Mouse (Mus musculus) heart, adult 2 months (tissue): ENCODE data around the gene Nfkbiz. TPM values are rescaled to one million over a fixed set of nuclear protein-coding genes. Genes with fewer than 3 reads are reported as not detected.

ENCODE experiments used
- DNase-seq, 2 experiments: peaks; one replicate each; pipeline ENCODE4 v3.0.0; 2021
- H3K27ac ChIP-seq: fragments of 200-600 bp; 2 replicates; pipeline ENCODE4 v1.8.1; 2022
- H3K27me3 ChIP-seq: fragments of 200-500 bp; 2 replicates; pipeline ENCODE4 v1.6.1; 2012; ENCODE audit warnings: mild to moderate bottlenecking, low read length, inconsistent platforms, mixed read lengths; ENCODE audit not compliant: control insufficient read depth, insufficient read depth
- H3K36me3 ChIP-seq: fragments of 200-500 bp; 2 replicates; pipeline ENCODE4 v1.6.1; 2012; ENCODE audit warnings: low read length, inconsistent platforms; ENCODE audit not compliant: control insufficient read depth, insufficient read depth
- H3K4me1 ChIP-seq: fragments of 200-500 bp; 2 replicates; pipeline ENCODE4 v1.6.1; 2011; ENCODE audit warnings: low read length; ENCODE audit not compliant: control insufficient read depth, insufficient read depth
- H3K4me3 ChIP-seq: fragments of 200-600 bp; 2 replicates; pipeline ENCODE4 v1.8.1; 2022
- H3K79me2 ChIP-seq: fragments of 200-500 bp; replicated peaks from 2 replicates; pipeline ENCODE4 v1.6.1; 2012; ENCODE audit warnings: mild to moderate bottlenecking, inconsistent platforms, low read length, moderate library complexity, mixed read lengths; ENCODE audit not compliant: control insufficient read depth, insufficient read depth
- H3K9ac ChIP-seq: fragments of 200-500 bp; 2 replicates; pipeline ENCODE4 v1.6.1; 2012; ENCODE audit warnings: low read depth, mild to moderate bottlenecking, control low read depth, inconsistent platforms, low read length, mixed read lengths
- CTCF ChIP-seq: fragments of 200-600 bp; IDR thresholded peaks from 2 replicates; pipeline ENCODE4 v1.8.1; 2022; ENCODE audit warnings: antibody characterized with exemption, mild to moderate bottlenecking, moderate library complexity
- EP300 ChIP-seq: fragments of 200-500 bp; IDR thresholded peaks from 2 replicates; pipeline ENCODE4 v1.6.1; 2011; ENCODE audit warnings: low read depth, low read length, control low read depth; ENCODE audit not compliant: insufficient read depth
- POLR2A ChIP-seq: fragments of 200-500 bp; IDR thresholded peaks from 2 replicates; pipeline ENCODE4 v1.6.1; 2011; ENCODE audit warnings: mild to moderate bottlenecking, low read depth, low read length, control low read depth; ENCODE audit not compliant: insufficient read depth
- WGBS: fragments of 180-500 bp; shearing (Covaris S2); methylation state at CpG from one replicate; pipeline ENCODE4 v1.1.7; 2018; 5-methylcytosine and 5-hydroxymethylcytosine counted together
- intact Hi-C: fragments of 180-260 bp; cut with DNase I; formaldehyde crosslinking; loops from one replicate; pipeline ENCODE4 v1.15.1; 2025
- polyA plus RNA-seq: library from polyadenylated mRNA; depleted of rRNA; stranded (reverse); fragments of >200 nt; gene quantifications from 2 replicates; pipeline ENCODE4 v1.2.3, GENCODE M21; 2012
- total RNA-seq, 2 experiments: library from RNA; stranded (reverse); gene quantifications; 2 replicates each; pipeline ENCODE4 v1.2.3; 2021

Nfkbiz gene
- total and polyA plus RNA-seq, 3 experiments: 2.1 to 3.4 (median 2.3) TPM

DNA sequence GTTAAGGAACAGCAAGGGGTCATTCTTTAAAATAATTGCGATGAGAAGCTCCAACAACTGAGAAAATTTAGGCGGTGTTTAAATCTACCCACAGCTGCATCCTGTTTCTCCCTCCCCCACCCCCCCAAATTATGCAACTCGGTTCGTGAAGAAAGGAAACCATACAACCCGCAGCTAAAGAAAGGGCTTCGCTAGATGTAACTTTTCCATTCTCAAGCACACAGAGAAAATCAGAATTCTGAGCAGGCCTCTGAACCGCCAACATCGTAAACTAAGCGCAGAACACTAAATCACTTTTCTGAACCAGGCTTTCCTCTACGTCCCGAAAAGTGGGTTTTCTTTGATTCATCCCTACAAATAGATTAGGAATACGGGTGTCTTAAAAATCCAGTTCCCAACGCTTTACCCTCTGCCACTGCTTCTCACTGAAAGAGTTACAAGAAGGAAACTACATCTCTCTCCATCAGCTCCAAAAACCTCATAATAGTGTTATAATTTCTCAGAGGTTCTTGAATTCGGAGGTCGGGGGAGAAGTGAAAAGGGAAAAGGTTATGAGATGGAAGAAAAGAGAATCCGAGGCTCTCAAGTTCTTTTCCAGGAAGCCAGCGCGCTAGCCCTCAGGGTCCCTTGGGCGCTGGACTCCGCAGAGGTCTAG is 17.7 kb downstream of the Nfkbiz start:
- Histone ChIP-seq H3K4me1 (peaks cover 1% of the 10 kb centered on the region; the same call in 1 of the 2 replicates), H3K36me3 (peaks cover 8% of the 10 kb centered on the region), H3K27me3 (no peaks in the 10 kb centered on the region), H3K79me2 (peaks cover 2% of the 10 kb centered on the region; the same call in 1 of the 2 replicates), H3K27ac (peak overlapping the region; percentile 95), H3K9ac (peak overlapping the region; percentile 92), H3K4me3 (peak overlapping the region; percentile 77)
- intact Hi-C loops: loop anchor here (1.0 kb wide), 1 partner anchor 17 kb away; the partner anchor contains the start of gene Nfkbiz
- peak in 1 of 2 experiments; percentile 19 for DNase-seq
- WGBS: 17% methylated on average over 20 of the region's 20 CpGs
- TF ChIP-seq CTCF (no peak), POLR2A (0 out of 2 replicates have a peak, but pooled peaks have one; percentile 11), EP300 (0 out of 2 replicates have a peak, but pooled peaks have one; percentile 34)

DNA sequence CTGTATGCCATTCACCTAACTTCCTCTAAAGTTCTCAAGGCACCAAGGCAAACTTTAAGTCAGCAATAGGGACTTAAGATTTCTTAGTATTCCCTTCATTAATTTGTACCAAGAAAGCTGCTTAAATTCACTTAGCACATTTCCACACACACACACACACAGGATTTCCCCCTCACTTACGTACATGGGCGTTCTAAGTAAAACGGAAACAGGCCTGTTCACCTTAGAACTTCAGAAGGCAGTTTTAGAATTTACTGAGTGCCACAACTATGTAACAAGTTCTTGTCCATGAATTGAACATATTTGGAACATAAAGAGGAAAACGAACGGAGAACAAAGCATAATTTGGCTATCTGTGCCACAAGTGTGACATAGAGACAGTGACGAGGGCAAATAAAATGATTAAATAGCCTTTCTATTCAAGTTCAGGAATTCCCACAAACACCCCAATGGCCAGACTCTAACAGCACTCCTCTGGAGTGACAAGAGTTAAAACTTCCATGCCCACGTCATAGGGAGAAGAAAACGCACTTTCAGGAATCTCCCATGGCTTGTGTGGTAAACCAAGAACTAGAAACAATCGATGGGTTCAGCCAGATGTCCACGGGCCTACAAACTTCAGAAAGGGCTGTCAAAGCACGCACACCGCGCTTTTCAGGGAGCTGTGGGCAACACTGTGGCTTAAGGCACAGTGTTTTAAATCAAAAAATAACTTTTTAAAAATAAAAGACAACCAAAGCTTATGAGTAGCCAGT is 18.4 kb downstream of the Nfkbiz start:
- peak overlapping the region; percentile 95 for H3K27ac ChIP-seq
- DNase-seq: peak; percentile 38 to 42
- H3K4me3 ChIP-seq: peak overlapping the region; percentile 77
- intact Hi-C loops: loop anchor here (1.0 kb wide), 1 partner anchor 18 kb away; the partner anchor contains the start of gene Nfkbiz
- no peaks in the 10 kb centered on the region for H3K27me3 ChIP-seq
- 23% methylated on average over 13 of the region's 13 CpGs for WGBS
- peak overlapping the region; percentile 92 for H3K9ac ChIP-seq
- no peak for TF ChIP-seq EP300
- no peak for TF ChIP-seq CTCF
- no peak for TF ChIP-seq POLR2A
- peaks cover 2% of the 10 kb centered on the region; the same call in 1 of the 2 replicates for H3K79me2 ChIP-seq
- peaks cover 1% of the 10 kb centered on the region; the same call in 1 of the 2 replicates for H3K4me1 ChIP-seq
- H3K36me3 ChIP-seq: peaks cover 11% of the 10 kb centered on the region

DNA sequence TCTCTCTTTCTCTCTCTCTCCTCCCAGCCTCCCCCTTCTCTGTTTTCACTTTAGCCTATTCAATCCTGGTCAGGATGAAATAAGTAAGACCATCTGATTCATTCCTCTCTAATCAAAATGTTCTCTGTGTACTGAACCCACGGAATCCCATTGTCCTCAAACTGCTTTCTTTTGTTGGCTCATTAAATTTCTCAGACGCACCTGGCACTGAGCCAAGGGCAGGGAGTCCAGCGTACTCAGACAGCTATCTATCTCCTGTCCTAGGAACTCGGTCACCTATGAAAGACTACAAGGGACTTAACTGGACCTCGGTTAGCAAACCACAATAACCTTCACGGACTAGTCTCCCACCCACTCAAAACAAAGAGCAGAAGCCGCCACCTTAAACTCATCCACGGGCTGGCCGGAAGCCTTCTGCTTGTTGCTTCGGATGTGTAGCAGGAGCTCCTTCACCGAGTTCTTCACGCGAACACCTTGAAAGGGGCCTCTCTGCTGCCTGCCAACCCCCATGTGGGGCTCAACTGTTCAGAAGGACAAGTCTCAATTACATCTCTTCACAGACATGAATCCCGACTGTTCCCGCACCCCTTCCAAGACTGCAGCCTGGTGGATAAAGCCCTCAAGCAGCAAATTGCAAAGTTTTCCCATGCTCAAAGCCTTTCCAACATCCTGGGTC is 19.4 kb downstream of the Nfkbiz start:
- DNase-seq: peak; percentile 56 to 66
- peaks cover 17% of the 10 kb centered on the region for H3K36me3 ChIP-seq
- H3K9ac ChIP-seq: peak overlapping the region; percentile 68
- H3K79me2 ChIP-seq: peaks cover 2% of the 10 kb centered on the region; the same call in 1 of the 2 replicates
- intact Hi-C loops: no loop called here
- H3K27me3 ChIP-seq: no peaks in the 10 kb centered on the region
- 22% methylated on average over 15 of the region's 15 CpGs for WGBS
- H3K4me3 ChIP-seq: peak overlapping the region; percentile 77
- peaks cover 1% of the 10 kb centered on the region; the same call in 1 of the 2 replicates for H3K4me1 ChIP-seq
- H3K27ac ChIP-seq: peak overlapping the region; percentile 95
- no peak for TF ChIP-seq CTCF
- TF ChIP-seq EP300: no peak
- TF ChIP-seq POLR2A: no peak

DNA sequence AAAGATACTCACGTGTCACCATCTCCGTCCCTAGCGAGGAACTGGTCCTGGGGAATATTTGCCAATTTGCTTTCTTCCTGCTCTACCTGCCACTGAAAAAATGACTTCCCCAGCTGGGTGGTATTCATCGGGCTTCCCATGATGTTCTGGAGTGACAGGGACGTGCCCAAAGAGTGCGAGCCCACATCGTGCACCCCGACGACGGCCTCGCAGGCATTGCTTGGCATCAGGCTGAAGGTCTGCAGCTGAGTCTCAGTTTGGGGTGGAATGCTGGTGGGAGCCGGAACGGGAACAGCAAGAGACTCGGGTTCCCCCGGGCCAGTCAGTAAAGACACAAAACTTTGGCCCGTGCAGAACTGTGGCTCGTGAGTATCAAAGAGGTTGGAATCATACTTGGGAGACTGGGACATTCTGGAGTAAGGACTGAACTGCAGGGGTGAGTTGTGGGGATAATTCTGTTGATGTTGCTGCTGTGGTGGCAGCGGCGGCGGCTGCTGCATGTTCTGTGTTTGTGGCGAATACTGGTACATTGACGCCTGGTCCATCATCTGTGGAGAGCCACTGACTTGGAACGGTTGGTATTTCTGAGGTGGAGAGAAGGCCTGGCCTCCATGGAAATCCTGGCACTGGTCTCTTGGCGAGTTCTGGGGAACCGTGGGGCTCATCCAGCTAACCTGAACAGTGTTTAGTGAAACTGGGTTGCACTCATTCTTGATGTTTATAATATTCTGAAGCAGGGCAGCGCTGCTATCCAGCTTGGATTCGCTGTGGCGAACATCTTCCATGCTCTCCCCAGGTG is 20.8 kb downstream of the Nfkbiz start:
- intact Hi-C loops: no loop called here
- Histone ChIP-seq H3K27me3 (no peaks in the 10 kb centered on the region), H3K27ac (no peak overlapping the region), H3K36me3 (peaks cover 17% of the 10 kb centered on the region), H3K4me3 (no peak overlapping the region), H3K4me1 (peaks cover 1% of the 10 kb centered on the region; the same call in 1 of the 2 replicates), H3K9ac (no peak overlapping the region), H3K79me2 (peaks cover 2% of the 10 kb centered on the region; the same call in 1 of the 2 replicates)
- WGBS: 94% methylated on average over 28 of the region's 28 CpGs
- TF ChIP-seq EP300: no peak
- no peak for TF ChIP-seq POLR2A
- no peak for TF ChIP-seq CTCF
- DNase-seq: no peak

DNA sequence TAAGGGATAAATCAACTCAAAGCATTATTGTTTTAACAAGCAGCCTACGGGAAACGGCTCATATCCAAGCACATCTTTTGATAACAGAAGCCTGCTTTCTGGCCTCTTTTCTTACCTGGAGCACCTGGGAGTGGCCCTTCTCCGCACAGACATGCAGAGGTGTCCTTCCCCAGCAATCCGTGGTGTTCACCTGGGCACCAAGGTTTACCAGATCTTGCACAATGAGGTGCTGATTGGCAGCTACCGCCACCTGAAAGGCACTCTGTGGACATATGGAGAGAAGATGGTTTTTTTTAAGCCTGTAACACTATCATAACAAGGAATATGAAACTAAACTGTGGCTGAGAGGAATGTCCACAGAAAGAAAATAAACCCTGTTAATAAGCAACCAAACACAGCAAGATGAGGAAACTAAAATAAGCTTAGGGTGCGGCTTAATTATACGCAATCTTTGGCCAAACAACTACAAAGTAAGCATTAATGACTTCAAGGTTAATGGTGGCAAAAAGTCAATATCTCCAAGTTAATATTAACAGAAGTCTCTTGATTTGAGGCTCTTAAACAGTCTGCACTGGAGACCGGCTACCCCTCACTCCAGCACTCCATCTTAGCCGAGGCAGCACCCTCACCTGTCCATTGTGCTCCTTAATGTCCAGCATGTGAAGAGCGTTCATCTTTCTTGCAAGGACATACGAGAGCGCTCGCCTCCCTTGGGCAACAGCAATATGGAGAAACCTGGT is 22.3 kb downstream of the Nfkbiz start:
- TF ChIP-seq CTCF (no peak), EP300 (no peak), POLR2A (no peak)
- DNase-seq: no peak
- intact Hi-C loops: no loop called here
- Histone ChIP-seq H3K36me3 (peaks cover 19% of the 10 kb centered on the region), H3K79me2 (peaks cover 2% of the 10 kb centered on the region; the same call in 1 of the 2 replicates), H3K27me3 (no peaks in the 10 kb centered on the region), H3K4me3 (no peak overlapping the region), H3K4me1 (peaks cover 1% of the 10 kb centered on the region; the same call in 1 of the 2 replicates), H3K27ac (no peak overlapping the region), H3K9ac (no peak overlapping the region)
- WGBS: 95% methylated on average over 13 of the region's 13 CpGs
